Mouse (Mus musculus) heart, adult 2 months (tissue): ENCODE data around the gene Itch. TPM values are rescaled to one million over a fixed set of nuclear protein-coding genes. Genes with fewer than 3 reads are reported as not detected.
"Not testable (repeated sequence)": the region's sequence is repeated elsewhere in the genome, so short reads cannot be mapped to it uniquely, and the experiment has no call there.

Source experiments
- DNase-seq, 2 experiments: peaks; one replicate each; pipeline ENCODE4 v3.0.0; 2021
- H3K27ac ChIP-seq: fragments of 200-600 bp; 2 replicates; pipeline ENCODE4 v1.8.1; 2022
- H3K27me3 ChIP-seq: fragments of 200-500 bp; 2 replicates; pipeline ENCODE4 v1.6.1; 2012; ENCODE audit warnings: mild to moderate bottlenecking, low read length, inconsistent platforms, mixed read lengths; ENCODE audit not compliant: control insufficient read depth, insufficient read depth
- H3K36me3 ChIP-seq: fragments of 200-500 bp; 2 replicates; pipeline ENCODE4 v1.6.1; 2012; ENCODE audit warnings: low read length, inconsistent platforms; ENCODE audit not compliant: control insufficient read depth, insufficient read depth
- H3K4me1 ChIP-seq: fragments of 200-500 bp; 2 replicates; pipeline ENCODE4 v1.6.1; 2011; ENCODE audit warnings: low read length; ENCODE audit not compliant: control insufficient read depth, insufficient read depth
- H3K4me3 ChIP-seq: fragments of 200-600 bp; 2 replicates; pipeline ENCODE4 v1.8.1; 2022
- H3K79me2 ChIP-seq: fragments of 200-500 bp; replicated peaks from 2 replicates; pipeline ENCODE4 v1.6.1; 2012; ENCODE audit warnings: mild to moderate bottlenecking, inconsistent platforms, low read length, moderate library complexity, mixed read lengths; ENCODE audit not compliant: control insufficient read depth, insufficient read depth
- H3K9ac ChIP-seq: fragments of 200-500 bp; 2 replicates; pipeline ENCODE4 v1.6.1; 2012; ENCODE audit warnings: low read depth, mild to moderate bottlenecking, control low read depth, inconsistent platforms, low read length, mixed read lengths
- CTCF ChIP-seq: fragments of 200-600 bp; IDR thresholded peaks from 2 replicates; pipeline ENCODE4 v1.8.1; 2022; ENCODE audit warnings: antibody characterized with exemption, mild to moderate bottlenecking, moderate library complexity
- EP300 ChIP-seq: fragments of 200-500 bp; IDR thresholded peaks from 2 replicates; pipeline ENCODE4 v1.6.1; 2011; ENCODE audit warnings: low read depth, low read length, control low read depth; ENCODE audit not compliant: insufficient read depth
- POLR2A ChIP-seq: fragments of 200-500 bp; IDR thresholded peaks from 2 replicates; pipeline ENCODE4 v1.6.1; 2011; ENCODE audit warnings: mild to moderate bottlenecking, low read depth, low read length, control low read depth; ENCODE audit not compliant: insufficient read depth
- WGBS: fragments of 180-500 bp; shearing (Covaris S2); methylation state at CpG from one replicate; pipeline ENCODE4 v1.1.7; 2018; 5-methylcytosine and 5-hydroxymethylcytosine counted together
- intact Hi-C: fragments of 180-260 bp; cut with DNase I; formaldehyde crosslinking; loops from one replicate; pipeline ENCODE4 v1.15.1; 2025
- polyA plus RNA-seq: library from polyadenylated mRNA; depleted of rRNA; stranded (reverse); fragments of >200 nt; gene quantifications from 2 replicates; pipeline ENCODE4 v1.2.3, GENCODE M21; 2012
- total RNA-seq, 2 experiments: library from RNA; stranded (reverse); gene quantifications; 2 replicates each; pipeline ENCODE4 v1.2.3; 2021

Itch gene
- total and polyA plus RNA-seq, 3 experiments, result 6.9 to 26.8 (median 26.4) TPM

- Histone ChIP-seq H3K36me3 (no peaks in the 10 kb centered on the region), H3K79me2 (no peaks in the 10 kb centered on the region), H3K4me1 (no peaks in the 10 kb centered on the region), H3K4me3 (no peak overlapping the region), H3K27ac (no peak overlapping the region), H3K27me3 (no peaks in the 10 kb centered on the region), H3K9ac (no peak overlapping the region)
- TF ChIP-seq POLR2A, result no peak
- no peak for TF ChIP-seq CTCF
- TF ChIP-seq EP300, result no peak
- intact Hi-C loops, result no loop called here
- no peak for DNase-seq
- WGBS, result 55% methylated on average over 6 of the region's 6 CpGs
These were observed 31.5 kb upstream of the Itch start for GRCm38 (mm10) chr2:155101761-155102181.

- 71% methylated on average over 6 of the region's 6 CpGs for WGBS
- intact Hi-C loops, result no loop called here
These were observed 29.7 kb upstream of the Itch start for GRCm38 (mm10) chr2:155103607-155104006.

GRCm38 (mm10) chr2:155107276-155107675, 26.0 kb upstream of the Itch start:
- H3K36me3 ChIP-seq, H3K4me1 ChIP-seq, H3K9ac ChIP-seq, H3K79me2 ChIP-seq, H3K27ac ChIP-seq, H3K27me3 ChIP-seq, H3K4me3 ChIP-seq, DNase-seq, intact Hi-C loops: not testable (repeated sequence)
- 72% methylated on average over 9 of the region's 9 CpGs for WGBS

More at GRCm38 (mm10) chr2:155103607-155104006, 29.7 kb upstream of the Itch start:
- TF ChIP-seq CTCF, result no peak
- no peak for TF ChIP-seq EP300
- TF ChIP-seq POLR2A, result no peak
- Histone ChIP-seq H3K4me3 (no peak overlapping the region), H3K36me3 (no peaks in the 10 kb centered on the region), H3K79me2 (no peaks in the 10 kb centered on the region), H3K27ac (no peak overlapping the region), H3K4me1 (no peaks in the 10 kb centered on the region), H3K27me3 (no peaks in the 10 kb centered on the region), H3K9ac (no peak overlapping the region)
- no peak for DNase-seq

GRCm38 (mm10) chr2:155115216-155115830, 18.0 kb upstream of the Itch start:
- Histone ChIP-seq H3K27ac (no peak overlapping the region), H3K4me3 (no peak overlapping the region), H3K79me2 (no peaks in the 10 kb centered on the region), H3K4me1 (no peaks in the 10 kb centered on the region), H3K27me3 (no peaks in the 10 kb centered on the region), H3K9ac (no peak overlapping the region), H3K36me3 (no peaks in the 10 kb centered on the region)
- intact Hi-C loops, result no loop called here
- DNase-seq, result no peak
- WGBS, result 58% methylated on average over 7 of the region's 7 CpGs
- no peak for TF ChIP-seq EP300
- TF ChIP-seq POLR2A, result no peak
- no peak for TF ChIP-seq CTCF

GRCm38 (mm10) chr2:155133977-155134860, 910 bp downstream of the Itch start:
- Histone ChIP-seq H3K79me2 (peaks cover 8% of the 10 kb centered on the region), H3K4me3 (peak overlapping the region; percentile 92), H3K27me3 (no peaks in the 10 kb centered on the region), H3K27ac (peak overlapping the region; percentile 95), H3K4me1 (peaks cover 10% of the 10 kb centered on the region), H3K9ac (peak overlapping the region; percentile 96), H3K36me3 (peaks cover 20% of the 10 kb centered on the region)
- no peak for TF ChIP-seq EP300
- TF ChIP-seq CTCF, result no peak
- WGBS, result 1% methylated on average over 18 of the region's 18 CpGs
- no peak for DNase-seq
- intact Hi-C loops, result loop anchor here (5.0 kb wide), 1 partner anchor 62 kb away; the partner anchor contains the start of gene Ahcy

- no peak overlapping the region; the same call in 1 of the 2 replicates for H3K27ac ChIP-seq
- DNase-seq, result peak in 1 of 2 experiments; percentile 7
- intact Hi-C loops, result no loop called here
- peaks cover 8% of the 10 kb centered on the region for H3K79me2 ChIP-seq
- H3K27me3 ChIP-seq, result no peaks in the 10 kb centered on the region
- H3K4me1 ChIP-seq, result peaks cover 10% of the 10 kb centered on the region
- H3K4me3 ChIP-seq, result no peak overlapping the region; the same call in 1 of the 2 replicates
- peak overlapping the region; percentile 30; the same call in 1 of the 2 replicates for H3K9ac ChIP-seq
- whole genome bisulfite sequencing, result 36% methylated on average over 4 of the region's 4 CpGs
- TF ChIP-seq POLR2A (no peak), EP300 (no peak), CTCF (no peak)
- H3K36me3 ChIP-seq, result peaks cover 21% of the 10 kb centered on the region
These were observed 1.8 kb downstream of the Itch start for GRCm38 (mm10) chr2:155135092-155135491.
